Mouse (Mus musculus): ENCODE results near the gene Gm12166. TPM values are rescaled to one million over a fixed set of nuclear protein-coding genes. Genes with fewer than 3 reads are reported as not detected.

The Gm12166 gene
- polyA plus RNA-seq, 1 experiment, result 25.3 TPM

- 52% methylated on average over 12 of the region's 12 CpGs for WGBS
- peaks cover 4% of the 10 kb centered on the region; the same call in 1 of the 2 replicates for H3K4me1 ChIP-seq (ENCODE audit: control insufficient read depth, insufficient read depth, insufficient read length, low read length)
Measured at GRCm38 (mm10) chr11:46068756-46069407, 16.8 kb upstream of the Gm12166 start.

GRCm38 (mm10) chr11:46067371-46068060, 15.4 kb upstream of the Gm12166 start:
- 81% methylated on average over 10 of the region's 10 CpGs for WGBS
- peak overlapping the region; percentile 3; the same call in 1 of the 2 replicates for H3K27ac ChIP-seq (ENCODE audit: insufficient read depth, low read depth, low read length)
- TF ChIP-seq CTCF (IDR thresholded peaks at IDR 0.05; ENCODE audit: extremely low read depth, insufficient read length, insufficient replicate concordance, low read depth, low read length) (no peak), POLR2A (IDR thresholded peaks at IDR 0.05; ENCODE audit: low read depth, low read length) (no peak)
- no peaks in the 10 kb centered on the region for H3K36me3 ChIP-seq (ENCODE audit: control insufficient read depth, insufficient read depth, low read length)
- H3K4me3 ChIP-seq (ENCODE audit: low read depth, low read length), result no peak overlapping the region
- H3K27me3 ChIP-seq (ENCODE audit: control insufficient read depth, insufficient read depth, low read length), result no peaks in the 10 kb centered on the region
- peaks cover 4% of the 10 kb centered on the region; the same call in 1 of the 2 replicates for H3K4me1 ChIP-seq (ENCODE audit: control insufficient read depth, insufficient read depth, insufficient read length, low read length)

More at GRCm38 (mm10) chr11:46068756-46069407, 16.8 kb upstream of the Gm12166 start:
- Histone ChIP-seq H3K4me3 (ENCODE audit: low read depth, low read length) (no peak overlapping the region), H3K27ac (ENCODE audit: insufficient read depth, low read depth, low read length) (peak overlapping the region; percentile 71), H3K36me3 (ENCODE audit: control insufficient read depth, insufficient read depth, low read length) (peaks cover 2% of the 10 kb centered on the region; the same call in 1 of the 2 replicates), H3K27me3 (ENCODE audit: control insufficient read depth, insufficient read depth, low read length) (no peaks in the 10 kb centered on the region)
- TF ChIP-seq POLR2A (IDR thresholded peaks at IDR 0.05; ENCODE audit: low read depth, low read length) (no peak), CTCF (IDR thresholded peaks at IDR 0.05; ENCODE audit: extremely low read depth, insufficient read length, insufficient replicate concordance, low read depth, low read length) (no peak)

DNA sequence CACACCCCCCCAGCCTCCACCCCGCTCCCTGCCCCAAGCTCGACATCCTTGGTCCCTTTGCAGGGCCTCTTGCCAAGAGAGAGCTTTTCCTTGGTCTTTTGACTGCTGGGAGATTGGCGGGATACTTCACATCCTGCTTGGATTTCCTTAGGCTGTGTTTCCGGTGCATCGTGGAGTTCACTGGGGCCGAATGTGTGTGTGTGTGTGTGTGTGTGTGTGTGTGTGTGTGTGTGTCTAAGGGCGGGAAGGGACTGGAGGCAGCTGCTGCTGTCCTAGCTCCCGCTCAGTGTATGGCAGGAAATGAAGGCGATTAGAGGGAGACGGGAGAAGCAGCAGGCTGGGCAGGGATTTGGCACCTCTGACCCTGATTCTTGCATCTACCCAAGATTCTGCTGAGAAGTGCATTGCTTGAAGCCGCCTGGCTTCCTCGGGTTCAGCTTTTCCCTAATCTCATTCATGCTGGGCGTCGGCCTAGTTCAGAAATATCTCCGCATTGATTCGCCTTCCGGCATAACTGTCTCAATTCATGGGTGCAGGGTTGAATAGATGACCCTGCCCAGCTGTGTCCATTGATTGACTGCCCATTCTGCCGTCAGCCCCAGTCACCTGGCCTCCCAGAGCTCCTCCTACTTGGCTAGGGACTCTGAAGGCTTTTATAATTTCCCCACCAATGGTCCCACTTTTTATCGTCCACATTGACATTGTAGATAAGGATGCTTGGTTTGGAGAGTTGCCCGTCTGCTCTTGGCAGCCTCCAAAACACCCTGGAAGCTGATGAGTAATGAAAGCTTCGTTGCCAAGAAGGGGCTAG, 13.3 kb upstream of the Gm12166 start:
- Histone ChIP-seq H3K4me1 (ENCODE audit: control insufficient read depth, insufficient read depth, insufficient read length, low read length) (no peaks in the 10 kb centered on the region; the same call in 1 of the 2 replicates), H3K27ac (ENCODE audit: insufficient read depth, low read depth, low read length) (peak overlapping the region; percentile 51), H3K27me3 (ENCODE audit: control insufficient read depth, insufficient read depth, low read length) (no peaks in the 10 kb centered on the region), H3K36me3 (ENCODE audit: control insufficient read depth, insufficient read depth, low read length) (no peaks in the 10 kb centered on the region; the same call in 1 of the 2 replicates), H3K4me3 (ENCODE audit: low read depth, low read length) (no peak overlapping the region)
- 36% methylated on average over 21 of the region's 21 CpGs for WGBS
- no peak for TF ChIP-seq CTCF (IDR thresholded peaks at IDR 0.05; ENCODE audit: extremely low read depth, insufficient read length, insufficient replicate concordance, low read depth, low read length)
- no peak for TF ChIP-seq POLR2A (IDR thresholded peaks at IDR 0.05; ENCODE audit: low read depth, low read length)

DNA sequence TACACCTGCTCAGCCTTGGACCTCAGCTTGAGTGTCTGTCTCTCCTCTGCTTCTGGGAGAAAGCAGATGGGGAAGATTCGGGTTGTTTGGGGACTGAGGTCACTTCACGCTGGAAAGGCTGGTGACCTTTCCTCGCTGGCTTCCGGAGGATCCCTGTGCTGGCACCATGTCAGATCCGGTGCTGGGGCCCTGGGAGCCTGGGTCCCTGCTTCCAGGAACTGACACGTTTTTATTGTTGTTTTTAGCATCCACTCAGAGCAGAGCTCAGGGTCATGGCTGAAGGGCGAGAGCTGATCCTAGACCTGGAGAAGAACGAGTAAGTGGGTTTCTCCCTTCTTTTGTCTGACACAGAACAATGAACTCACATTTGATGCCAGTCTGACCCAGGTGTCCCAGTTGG, 12.6 kb upstream of the Gm12166 start:
- no peak for TF ChIP-seq POLR2A (IDR thresholded peaks at IDR 0.05; ENCODE audit: low read depth, low read length)
- no peak for TF ChIP-seq CTCF (IDR thresholded peaks at IDR 0.05; ENCODE audit: extremely low read depth, insufficient read length, insufficient replicate concordance, low read depth, low read length)
- no peak overlapping the region for H3K4me3 ChIP-seq (ENCODE audit: low read depth, low read length)

DNA sequence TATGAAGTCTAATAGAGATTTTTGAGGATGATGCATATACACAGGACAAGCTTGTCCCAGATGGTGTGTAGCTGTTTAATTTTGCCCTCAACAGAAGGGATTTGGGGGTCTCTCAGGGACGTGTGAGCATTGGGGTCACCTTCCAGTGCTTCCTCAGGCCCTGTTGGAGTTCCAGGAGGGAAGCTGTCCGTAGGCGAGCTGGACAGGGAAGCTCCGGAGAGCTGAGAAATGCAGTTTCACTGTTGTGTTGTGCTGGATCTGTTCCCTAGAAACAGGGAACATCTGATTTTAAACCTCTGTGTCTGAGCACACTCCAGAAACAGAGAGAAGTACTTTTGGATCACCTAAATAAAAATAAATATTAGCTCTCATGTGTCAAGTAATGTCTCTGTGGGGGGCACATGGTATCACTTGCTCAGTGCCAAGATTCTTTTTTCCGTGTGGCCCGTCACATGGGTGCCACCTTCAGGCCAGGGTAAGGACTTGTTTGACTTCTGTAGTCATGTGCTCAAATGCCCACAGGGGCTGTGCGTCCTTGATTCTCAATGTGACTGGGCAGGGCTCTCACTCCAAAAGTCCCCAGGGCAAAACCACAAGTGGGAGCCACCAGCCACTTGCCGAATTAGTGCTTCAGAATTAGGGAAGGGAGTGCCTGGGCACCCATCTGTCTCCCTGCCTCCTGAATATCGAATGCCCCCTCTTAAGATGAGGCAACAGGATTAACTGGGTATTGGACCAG, 11.0 kb upstream of the Gm12166 start:
- peak overlapping the region; percentile 59 for H3K27ac ChIP-seq (ENCODE audit: insufficient read depth, low read depth, low read length)
- 48% methylated on average over 9 of the region's 9 CpGs for WGBS
- H3K36me3 ChIP-seq (ENCODE audit: control insufficient read depth, insufficient read depth, low read length), result no peaks in the 10 kb centered on the region; the same call in 1 of the 2 replicates
- TF ChIP-seq CTCF (IDR thresholded peaks at IDR 0.05; ENCODE audit: extremely low read depth, insufficient read length, insufficient replicate concordance, low read depth, low read length) (no peak), POLR2A (IDR thresholded peaks at IDR 0.05; ENCODE audit: low read depth, low read length) (no peak)
- H3K4me1 ChIP-seq (ENCODE audit: control insufficient read depth, insufficient read depth, insufficient read length, low read length), result no peaks in the 10 kb centered on the region; the same call in 1 of the 2 replicates
- no peak overlapping the region for H3K4me3 ChIP-seq (ENCODE audit: low read depth, low read length)
- no peaks in the 10 kb centered on the region for H3K27me3 ChIP-seq (ENCODE audit: control insufficient read depth, insufficient read depth, low read length)

More for the DNA sequence above, 12.6 kb upstream of the Gm12166 start:
- Histone ChIP-seq H3K4me1 (ENCODE audit: control insufficient read depth, insufficient read depth, insufficient read length, low read length) (no peaks in the 10 kb centered on the region; the same call in 1 of the 2 replicates), H3K27me3 (ENCODE audit: control insufficient read depth, insufficient read depth, low read length) (no peaks in the 10 kb centered on the region), H3K27ac (ENCODE audit: insufficient read depth, low read depth, low read length) (peak overlapping the region; percentile 44; the same call in 1 of the 2 replicates), H3K36me3 (ENCODE audit: control insufficient read depth, insufficient read depth, low read length) (no peaks in the 10 kb centered on the region; the same call in 1 of the 2 replicates)
- WGBS, result 62% methylated on average over 8 of the region's 8 CpGs

- TF ChIP-seq POLR2A (IDR thresholded peaks at IDR 0.05; ENCODE audit: low read depth, low read length) (no peak), CTCF (IDR thresholded peaks at IDR 0.05; ENCODE audit: extremely low read depth, insufficient read length, insufficient replicate concordance, low read depth, low read length) (no peak)
- Histone ChIP-seq H3K27ac (ENCODE audit: insufficient read depth, low read depth, low read length) (peak overlapping the region; percentile 59), H3K4me1 (ENCODE audit: control insufficient read depth, insufficient read depth, insufficient read length, low read length) (no peaks in the 10 kb centered on the region; the same call in 1 of the 2 replicates), H3K36me3 (ENCODE audit: control insufficient read depth, insufficient read depth, low read length) (no peaks in the 10 kb centered on the region; the same call in 1 of the 2 replicates), H3K27me3 (ENCODE audit: control insufficient read depth, insufficient read depth, low read length) (no peaks in the 10 kb centered on the region), H3K4me3 (ENCODE audit: low read depth, low read length) (no peak overlapping the region)
- WGBS, result 67% methylated on average over 4 of the region's 4 CpGs
Measured at GRCm38 (mm10) chr11:46062569-46062968, 10.4 kb upstream of the Gm12166 start.
